Mouse (Mus musculus) stomach, postnatal 0 days (tissue): ENCODE data around the gene Fyn. TPM values are rescaled to one million over a fixed set of nuclear protein-coding genes. Genes with fewer than 3 reads are reported as not detected.

Experiments used
- ATAC-seq: fragments of 200-750 bp; cut with Nextera tagmentation; 2 replicates; pipeline ENCODE4 v1.8.0; 2017; ENCODE audit not compliant: low FRiP score, low TSS enrichment
- DNase-seq: peaks from one replicate; pipeline ENCODE4 v3.0.0-alpha.2; 2016; ENCODE audit warnings: low spot score
- H3K27ac ChIP-seq: fragments of 300-500 bp; sonication (generic); replicated peaks from 2 replicates; pipeline ENCODE4 v1.5.1; 2014; ENCODE audit warnings: mild to moderate bottlenecking, control low read depth
- H3K27me3 ChIP-seq: fragments of 300-500 bp; sonication (generic); 2 replicates; pipeline ENCODE4 v1.6.1; 2014; ENCODE audit warnings: low read length; ENCODE audit not compliant: control insufficient read depth, insufficient read depth
- H3K36me3 ChIP-seq: fragments of 300-500 bp; sonication (generic); 2 replicates; pipeline ENCODE4 v1.6.1; 2014; ENCODE audit warnings: low read length, mixed read lengths; ENCODE audit not compliant: control insufficient read depth, insufficient read depth
- H3K4me1 ChIP-seq: fragments of 300-500 bp; sonication (generic); replicated peaks from 2 replicates; pipeline ENCODE4 v1.6.1; 2014; ENCODE audit warnings: antibody characterized with exemption; ENCODE audit not compliant: control insufficient read depth, insufficient read depth
- H3K4me2 ChIP-seq: fragments of 300-500 bp; sonication (generic); replicated peaks from 2 replicates; pipeline ENCODE4 v1.6.1; 2014; ENCODE audit warnings: low read depth, mild to moderate bottlenecking, control low read depth, moderate library complexity
- H3K4me3 ChIP-seq: fragments of 300-500 bp; sonication (generic); 2 replicates; pipeline ENCODE4 v1.5.1; 2014; ENCODE audit warnings: low read depth, low read length, control low read depth
- H3K9ac ChIP-seq: fragments of 300-500 bp; sonication (generic); 2 replicates; pipeline ENCODE4 v1.6.1; 2014; ENCODE audit warnings: mild to moderate bottlenecking, low read length, control low read depth, mixed read lengths
- H3K9me3 ChIP-seq: fragments of 300-500 bp; sonication (generic); 2 replicates; pipeline ENCODE4 v1.6.1; 2016; ENCODE audit warnings: low read length; ENCODE audit not compliant: control insufficient read depth
- CTCF ChIP-seq: IDR thresholded peaks from 2 replicates; pipeline ENCODE4 v1.5.1; 2016; ENCODE audit warnings: antibody characterized with exemption, low read depth, mild to moderate bottlenecking, moderate library complexity
- EP300 ChIP-seq: optimal IDR thresholded peaks from 2 replicates; pipeline ENCODE3; 2016; ENCODE audit warnings: antibody characterized with exemption
- WGBS: fragments of 180-500 bp; shearing (Covaris S2); extraction: QIAGEN DNeasy Blood & Tissue Kit; methylation state at CpG from one replicate; pipeline ENCODE4 v1.1.7; 2014; 5-methylcytosine and 5-hydroxymethylcytosine counted together
- polyA plus RNA-seq: library from polyadenylated mRNA; unstranded; fragments of >200 nt; fragmentation: Nextera tagmentation; extraction: Ambion mirVana; gene quantifications from 2 replicates; pipeline ENCODE4 v1.2.1, GENCODE M21; 2015

Fyn gene
- polyA plus RNA-seq, 1 experiment from 2014 or later: 12.5 TPM

DNA sequence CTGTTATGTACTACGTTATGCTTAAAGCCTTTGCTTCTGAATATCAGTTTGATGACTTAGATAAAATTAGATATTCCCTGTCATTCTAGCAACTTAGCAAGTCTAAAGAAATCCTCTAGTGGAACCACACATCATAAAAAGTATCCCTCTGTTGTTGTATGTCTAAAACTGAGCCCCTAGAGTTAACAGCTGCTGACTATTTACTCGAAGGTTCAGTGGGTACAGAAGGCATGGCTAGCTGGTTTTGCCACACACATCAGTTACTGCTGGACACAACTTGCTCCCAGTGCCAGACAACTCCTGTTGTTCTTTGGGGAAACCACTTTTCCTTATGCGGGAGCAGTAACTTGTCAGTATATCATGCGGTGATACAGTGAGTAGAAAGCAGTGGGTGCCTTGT lies 61.0 kb downstream of the Fyn start:
- H3K9me3 ChIP-seq: no peaks in the 10 kb centered on the region
- no peak overlapping the region for H3K4me3 ChIP-seq
- no peaks in the 10 kb centered on the region for H3K27me3 ChIP-seq
- WGBS: 82% methylated on average over 4 of the region's 4 CpGs
- H3K4me1 ChIP-seq: no peaks in the 10 kb centered on the region
- H3K36me3 ChIP-seq: no peaks in the 10 kb centered on the region
- H3K27ac ChIP-seq: no peak overlapping the region
- DNase-seq (no peak), ATAC-seq (no peak)
- H3K4me2 ChIP-seq: no peak overlapping the region
- no peak for TF ChIP-seq CTCF
- no peak for TF ChIP-seq EP300
- no peak overlapping the region for H3K9ac ChIP-seq

DNA sequence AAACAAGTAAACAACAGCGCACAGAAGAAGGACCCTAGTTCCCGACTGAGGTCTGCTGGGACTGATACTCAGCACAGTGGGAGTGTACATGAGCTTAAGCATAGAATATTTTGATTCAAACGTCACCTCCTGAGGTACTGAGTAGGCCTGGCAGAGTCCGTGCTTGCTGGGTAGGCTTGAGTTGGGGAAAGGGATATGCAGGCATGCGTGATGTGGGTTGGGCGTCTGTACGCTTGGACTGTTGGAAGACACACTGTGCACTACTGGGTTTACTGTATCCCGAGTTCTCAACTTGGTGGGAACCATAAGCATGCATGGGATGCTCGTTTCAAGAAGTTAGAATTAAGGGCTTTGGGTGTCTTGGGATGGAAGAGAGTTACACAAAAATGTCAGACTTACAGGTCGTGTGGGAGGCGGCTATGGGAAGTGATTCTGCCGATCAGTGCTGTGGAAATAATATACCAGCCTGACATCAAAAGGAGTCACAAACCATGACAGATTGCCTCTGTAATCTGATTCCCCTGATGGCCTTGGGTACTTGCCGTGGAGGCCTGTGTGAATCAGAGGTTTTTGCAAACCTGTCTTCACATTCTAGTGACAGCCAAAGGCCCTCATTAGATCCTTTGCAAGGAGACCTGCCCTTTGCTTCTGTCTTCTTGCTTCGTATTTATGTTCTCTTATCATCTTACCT lies 61.6 kb downstream of the Fyn start:
- 68% methylated on average over 14 of the region's 14 CpGs for WGBS
- Histone ChIP-seq H3K9ac (no peak overlapping the region), H3K9me3 (no peaks in the 10 kb centered on the region), H3K27me3 (no peaks in the 10 kb centered on the region), H3K4me2 (no peak overlapping the region), H3K27ac (no peak overlapping the region), H3K36me3 (no peaks in the 10 kb centered on the region), H3K4me1 (no peaks in the 10 kb centered on the region), H3K4me3 (no peak overlapping the region)
- DNase-seq (no peak), ATAC-seq (no peak)
- TF ChIP-seq EP300 (no peak), CTCF (no peak)

DNA sequence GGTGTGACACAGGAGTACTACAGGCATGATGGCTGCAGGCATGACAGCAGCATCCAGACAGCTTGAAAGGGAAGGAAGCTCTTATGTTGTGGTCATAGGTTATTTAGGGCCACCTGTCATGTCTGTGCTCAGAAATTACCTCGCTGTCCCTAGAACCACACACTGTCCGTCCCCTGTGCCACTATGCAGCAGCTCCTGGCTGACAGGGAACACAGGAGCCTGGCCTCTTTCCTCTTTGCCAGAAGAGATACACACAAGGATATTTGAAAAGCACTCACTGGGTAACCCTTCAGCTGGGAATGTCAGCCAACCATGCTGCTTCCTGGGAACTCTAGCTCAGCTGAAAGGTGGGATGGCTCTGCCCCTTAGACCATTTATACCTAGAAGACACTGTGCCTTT lies 62.6 kb downstream of the Fyn start:
- no peak overlapping the region for H3K9ac ChIP-seq
- H3K36me3 ChIP-seq: no peaks in the 10 kb centered on the region
- no peaks in the 10 kb centered on the region for H3K27me3 ChIP-seq
- 95% methylated on average over 2 of the region's 2 CpGs for WGBS
- ATAC-seq (no peak), DNase-seq (no peak)
- H3K4me2 ChIP-seq: no peak overlapping the region
- no peak for TF ChIP-seq CTCF
- TF ChIP-seq EP300: no peak
- H3K4me3 ChIP-seq: no peak overlapping the region
- H3K4me1 ChIP-seq: no peaks in the 10 kb centered on the region
- no peaks in the 10 kb centered on the region for H3K9me3 ChIP-seq
- no peak overlapping the region for H3K27ac ChIP-seq

GRCm38 (mm10) chr10:39432648-39433568 lies 64.3 kb downstream of the Fyn start:
- Histone ChIP-seq H3K4me3 (no peak overlapping the region), H3K9ac (no peak overlapping the region), H3K27me3 (no peaks in the 10 kb centered on the region), H3K4me2 (no peak overlapping the region), H3K9me3 (no peaks in the 10 kb centered on the region), H3K27ac (no peak overlapping the region), H3K36me3 (no peaks in the 10 kb centered on the region), H3K4me1 (no peaks in the 10 kb centered on the region)
- 68% methylated on average over 14 of the region's 14 CpGs for WGBS
- no peak for DNase-seq
- TF ChIP-seq CTCF (no peak), EP300 (no peak)
- no peak for ATAC-seq

DNA sequence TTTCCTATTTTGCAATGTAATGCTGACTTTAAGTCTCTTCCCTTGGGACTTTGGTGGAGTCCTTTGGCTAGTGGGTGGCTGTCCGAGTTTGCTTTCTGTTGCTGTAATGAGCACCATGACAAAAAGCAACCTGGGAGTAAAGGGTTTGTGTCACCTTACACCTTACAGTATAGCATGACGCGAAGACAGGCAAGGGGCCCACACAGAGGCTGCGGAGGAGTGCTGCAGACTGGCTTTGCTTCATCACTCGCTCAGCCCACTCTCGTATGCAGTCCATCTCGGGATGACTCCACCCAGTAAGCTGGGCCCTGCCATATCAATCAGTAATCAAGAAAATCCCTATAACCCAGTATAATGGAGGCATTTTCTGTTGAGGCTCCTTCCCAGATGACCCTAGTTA lies 65.2 kb downstream of the Fyn start:
- H3K9me3 ChIP-seq: no peaks in the 10 kb centered on the region
- ATAC-seq (no peak), DNase-seq (no peak)
- H3K27me3 ChIP-seq: no peaks in the 10 kb centered on the region
- H3K4me2 ChIP-seq: no peak overlapping the region
- no peak overlapping the region for H3K4me3 ChIP-seq
- 88% methylated on average over 7 of the region's 7 CpGs for WGBS
- TF ChIP-seq EP300 (no peak), CTCF (no peak)
- H3K9ac ChIP-seq: no peak overlapping the region
- H3K36me3 ChIP-seq: no peaks in the 10 kb centered on the region
- no peak overlapping the region for H3K27ac ChIP-seq
- H3K4me1 ChIP-seq: no peaks in the 10 kb centered on the region
